Mouse (Mus musculus): ENCODE results near the gene Pgm5. TPM values are rescaled to one million over a fixed set of nuclear protein-coding genes. Genes with fewer than 3 reads are reported as not detected.

Pgm5 gene
- polyA plus RNA-seq, 1 experiment from 2014 or later: 6.5 TPM

Other genes starting within 250 kb of the Pgm5 start
- gene Tmem252, start 187.8 kb downstream of the Pgm5 start, polyA plus RNA-seq (2015; fragmentation: Nextera tagmentation; extraction: Ambion mirVana): 4.1 and 5.0 TPM in 2 replicates
- gene Gm10053, start 13.8 kb upstream of the Pgm5 start, polyA plus RNA-seq (2015; fragmentation: Nextera tagmentation; extraction: Ambion mirVana): 182 and 192 TPM in 2 replicates
- gene Foxd4, start 39.3 kb upstream of the Pgm5 start, polyA plus RNA-seq (2015; fragmentation: Nextera tagmentation; extraction: Ambion mirVana): not detected in 2 replicates
- 16.3 and 19.1 TPM in 2 replicates for gene Cbwd1, start 99.8 kb upstream of the Pgm5 start, polyA plus RNA-seq (2015; fragmentation: Nextera tagmentation; extraction: Ambion mirVana)
- 8.5 and 10.4 TPM in 2 replicates for gene Dock8, start 137.7 kb upstream of the Pgm5 start, polyA plus RNA-seq (2015; fragmentation: Nextera tagmentation; extraction: Ambion mirVana)